Mouse (Mus musculus) intestine, embryonic 16.5 days (tissue): ENCODE results near the gene Card19. TPM values are rescaled to one million over a fixed set of nuclear protein-coding genes. Genes with fewer than 3 reads are reported as not detected.

Experiments
- ATAC-seq: fragments of 200-750 bp; cut with Nextera tagmentation; 2 replicates; pipeline ENCODE4 v1.8.0; 2017; ENCODE audit warnings: moderate TSS enrichment, moderate library complexity
- H3K27ac ChIP-seq: fragments of 300-500 bp; sonication (generic); 2 replicates; pipeline ENCODE4 v1.5.1; 2014; ENCODE audit warnings: mild to moderate bottlenecking, low read length
- H3K27me3 ChIP-seq: fragments of 300-500 bp; sonication (generic); replicated peaks from 2 replicates; pipeline ENCODE4 v1.6.1; 2014; ENCODE audit warnings: low read length, control low read depth, mixed read lengths; ENCODE audit not compliant: control insufficient read depth, insufficient read depth
- H3K36me3 ChIP-seq: fragments of 300-500 bp; sonication (generic); 2 replicates; pipeline ENCODE4 v1.6.1; 2014; ENCODE audit warnings: low read length, control low read depth; ENCODE audit not compliant: control insufficient read depth, insufficient read depth
- H3K4me1 ChIP-seq: fragments of 300-500 bp; sonication (generic); 2 replicates; pipeline ENCODE4 v1.6.1; 2014; ENCODE audit warnings: low read length, control low read depth, mixed read lengths; ENCODE audit not compliant: control insufficient read depth, insufficient read depth
- H3K4me2 ChIP-seq: fragments of 300-500 bp; sonication (generic); 2 replicates; pipeline ENCODE4 v1.6.1; 2014; ENCODE audit warnings: low read depth, low read length, control low read depth
- H3K4me3 ChIP-seq: fragments of 300-500 bp; sonication (generic); 2 replicates; pipeline ENCODE4 v1.5.1; 2014; ENCODE audit warnings: mild to moderate bottlenecking, low read length
- H3K9ac ChIP-seq: fragments of 300-500 bp; sonication (generic); 2 replicates; pipeline ENCODE4 v1.6.1; 2014; ENCODE audit warnings: low read depth, low read length
- H3K9me3 ChIP-seq: fragments of 300-500 bp; sonication (generic); 2 replicates; pipeline ENCODE4 v1.6.1; 2016; ENCODE audit warnings: low read length, control low read depth; ENCODE audit not compliant: control insufficient read depth
- WGBS: fragments of 180-500 bp; shearing (Covaris S2); extraction: QIAGEN DNeasy Blood & Tissue Kit; methylation state at CpG from one replicate; pipeline ENCODE4 v1.1.7; 2014; 5-methylcytosine and 5-hydroxymethylcytosine counted together
- polyA plus RNA-seq: library from polyadenylated mRNA; unstranded; fragments of >200 nt; fragmentation: Nextera tagmentation; extraction: Ambion mirVana; gene quantifications from 2 replicates; pipeline ENCODE4 v1.2.1, GENCODE M21; 2015

Card19 gene
- polyA plus RNA-seq, 1 experiment from 2014 or later = 58.8 TPM

GRCm38 (mm10) chr13:49216808-49217561, 1.1 kb upstream of the Card19 start:
- peak overlapping the region; percentile 82; the same call in 1 of the 2 replicates for H3K4me2 ChIP-seq
- H3K4me3 ChIP-seq = no peak overlapping the region
- no peaks in the 10 kb centered on the region for H3K36me3 ChIP-seq
- no peaks in the 10 kb centered on the region for H3K27me3 ChIP-seq
- H3K9ac ChIP-seq = 0 out of 2 replicates have a peak overlapping the region, but pooled peaks have one; percentile 90
- peaks cover 28% of the 10 kb centered on the region for H3K4me1 ChIP-seq
- 68% methylated on average over 9 of the region's 9 CpGs for WGBS
- H3K27ac ChIP-seq = 0 out of 2 replicates have a peak overlapping the region, but pooled peaks have one; percentile 88
- peaks cover 3% of the 10 kb centered on the region; the same call in 1 of the 2 replicates for H3K9me3 ChIP-seq
- no peak for ATAC-seq

GRCm38 (mm10) chr13:49216220-49216552, 349 bp upstream of the Card19 start:
- peak; percentile 79 for ATAC-seq
- H3K4me2 ChIP-seq = peak overlapping the region; percentile 82
- no peaks in the 10 kb centered on the region for H3K27me3 ChIP-seq
- peak overlapping the region; percentile 88 for H3K27ac ChIP-seq
- H3K4me1 ChIP-seq = peaks cover 28% of the 10 kb centered on the region
- no peaks in the 10 kb centered on the region for H3K36me3 ChIP-seq
- 4% methylated on average over 17 of the region's 17 CpGs for WGBS
- peaks cover 3% of the 10 kb centered on the region; the same call in 1 of the 2 replicates for H3K9me3 ChIP-seq
- H3K4me3 ChIP-seq = peak overlapping the region; percentile 74
- peak overlapping the region; percentile 90 for H3K9ac ChIP-seq

GRCm38 (mm10) chr13:49215128-49215503, 721 bp downstream of the Card19 start:
- 9% methylated on average over 5 of the region's 5 CpGs for WGBS

GRCm38 (mm10) chr13:49214454-49214853, 1.4 kb downstream of the Card19 start:
- H3K4me2 ChIP-seq = peak overlapping the region; percentile 82; the same call in 1 of the 2 replicates
- peaks cover 28% of the 10 kb centered on the region for H3K4me1 ChIP-seq
- no peak overlapping the region for H3K4me3 ChIP-seq
- H3K36me3 ChIP-seq = no peaks in the 10 kb centered on the region
- no peak overlapping the region; the same call in 1 of the 2 replicates for H3K9ac ChIP-seq
- WGBS = 78% methylated on average over 3 of the region's 3 CpGs
- no peaks in the 10 kb centered on the region for H3K9me3 ChIP-seq
- ATAC-seq = no peak
- no peaks in the 10 kb centered on the region for H3K27me3 ChIP-seq
- H3K27ac ChIP-seq = no peak overlapping the region

More at GRCm38 (mm10) chr13:49215128-49215503, 721 bp downstream of the Card19 start:
- Histone ChIP-seq H3K36me3 (no peaks in the 10 kb centered on the region), H3K27ac (no peak overlapping the region), H3K4me3 (peak overlapping the region; percentile 74), H3K9ac (peak overlapping the region; percentile 90), H3K9me3 (no peaks in the 10 kb centered on the region), H3K4me2 (peak overlapping the region; percentile 82), H3K4me1 (peaks cover 28% of the 10 kb centered on the region), H3K27me3 (no peaks in the 10 kb centered on the region)
- no peak for ATAC-seq

GRCm38 (mm10) chr13:49213531-49213932, 2.3 kb downstream of the Card19 start:
- H3K9me3 ChIP-seq = no peaks in the 10 kb centered on the region
- H3K36me3 ChIP-seq = no peaks in the 10 kb centered on the region
- 55% methylated on average over 4 of the region's 4 CpGs for WGBS
- no peak overlapping the region for H3K4me3 ChIP-seq
- H3K4me1 ChIP-seq = peaks cover 28% of the 10 kb centered on the region
- H3K27me3 ChIP-seq = no peaks in the 10 kb centered on the region
- H3K4me2 ChIP-seq = no peak overlapping the region
- no peak for ATAC-seq
- H3K9ac ChIP-seq = 0 out of 2 replicates have a peak overlapping the region, but pooled peaks have one; percentile 23
- H3K27ac ChIP-seq = no peak overlapping the region

GRCm38 (mm10) chr13:49212711-49213500, 2.9 kb downstream of the Card19 start:
- Histone ChIP-seq H3K4me2 (no peak overlapping the region), H3K36me3 (no peaks in the 10 kb centered on the region), H3K9ac (no peak overlapping the region), H3K4me3 (no peak overlapping the region), H3K27ac (no peak overlapping the region), H3K9me3 (no peaks in the 10 kb centered on the region), H3K4me1 (peaks cover 28% of the 10 kb centered on the region), H3K27me3 (no peaks in the 10 kb centered on the region)
- 90% methylated on average over 4 of the region's 4 CpGs for WGBS
- ATAC-seq = no peak

- 63% methylated on average over 7 of the region's 7 CpGs for WGBS
- Histone ChIP-seq H3K27ac (no peak overlapping the region), H3K9me3 (no peaks in the 10 kb centered on the region), H3K9ac (no peak overlapping the region), H3K27me3 (no peaks in the 10 kb centered on the region), H3K36me3 (no peaks in the 10 kb centered on the region), H3K4me1 (peaks cover 14% of the 10 kb centered on the region), H3K4me2 (no peak overlapping the region), H3K4me3 (no peak overlapping the region)
- no peak for ATAC-seq
Measured at GRCm38 (mm10) chr13:49209306-49209705, 6.5 kb downstream of the Card19 start.

GRCm38 (mm10) chr13:49206341-49206740, 9.5 kb downstream of the Card19 start:
- 98% methylated on average over 2 of the region's 2 CpGs for WGBS
- H3K4me1 ChIP-seq = peaks cover 3% of the 10 kb centered on the region; the same call in 1 of the 2 replicates
- H3K27me3 ChIP-seq = no peaks in the 10 kb centered on the region
- no peak overlapping the region for H3K27ac ChIP-seq
- no peak overlapping the region for H3K9ac ChIP-seq
- H3K9me3 ChIP-seq = no peaks in the 10 kb centered on the region
- no peak overlapping the region for H3K4me3 ChIP-seq
- no peaks in the 10 kb centered on the region; the same call in 1 of the 2 replicates for H3K36me3 ChIP-seq
- H3K4me2 ChIP-seq = no peak overlapping the region
- no peak for ATAC-seq

GRCm38 (mm10) chr13:49205381-49205998, 10.3 kb downstream of the Card19 start:
- WGBS = 48% methylated on average over 13 of the region's 13 CpGs
- no peak overlapping the region for H3K9ac ChIP-seq
- H3K9me3 ChIP-seq = no peaks in the 10 kb centered on the region
- no peak overlapping the region for H3K4me2 ChIP-seq
- H3K27ac ChIP-seq = no peak overlapping the region
- peak; percentile 61 for ATAC-seq
- H3K27me3 ChIP-seq = no peaks in the 10 kb centered on the region
- H3K4me1 ChIP-seq = peaks cover 3% of the 10 kb centered on the region; the same call in 1 of the 2 replicates
- H3K4me3 ChIP-seq = no peak overlapping the region
- H3K36me3 ChIP-seq = no peaks in the 10 kb centered on the region; the same call in 1 of the 2 replicates
